Mouse (Mus musculus): ENCODE data around the gene Edc3.

Gene Edc3

DNA sequence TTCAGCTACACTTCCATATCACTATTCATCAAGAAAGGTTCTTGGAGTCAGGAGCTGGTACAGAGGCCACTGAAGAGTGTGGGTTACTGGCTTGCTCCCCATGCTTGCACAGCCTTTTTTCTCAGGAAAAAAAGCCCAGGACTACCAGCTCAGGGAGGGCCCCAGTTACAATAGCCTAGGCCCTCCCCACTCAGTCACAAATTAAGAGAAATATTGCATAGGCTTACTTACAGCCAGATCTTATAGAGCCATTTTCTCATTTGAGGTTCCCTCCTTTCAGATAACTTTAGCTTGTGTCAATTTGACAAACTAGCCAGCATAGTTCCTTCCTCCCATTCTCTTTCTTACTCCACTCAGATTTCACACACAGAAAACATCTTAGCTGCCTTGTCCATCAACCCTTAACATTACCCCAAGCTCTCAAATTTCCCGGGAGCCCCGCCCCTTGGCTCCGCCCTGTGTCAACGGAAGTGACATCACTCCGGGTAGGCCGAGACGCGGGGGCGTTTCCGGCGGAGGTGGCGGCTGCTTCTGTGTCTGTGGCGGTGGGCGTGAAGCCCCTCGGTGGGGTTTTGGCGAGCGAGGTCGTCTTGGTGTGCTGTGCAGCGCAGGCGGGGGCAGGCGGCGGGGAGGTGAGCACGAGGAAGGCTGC, at the start of gene Edc3:
Gene Edc3 (plus strand): TSS at position 473 of the 652 bp plus-strand sequence.
- peak; percentile 94 for DNase-seq (ENCODE audit: low spot score)

DNA sequence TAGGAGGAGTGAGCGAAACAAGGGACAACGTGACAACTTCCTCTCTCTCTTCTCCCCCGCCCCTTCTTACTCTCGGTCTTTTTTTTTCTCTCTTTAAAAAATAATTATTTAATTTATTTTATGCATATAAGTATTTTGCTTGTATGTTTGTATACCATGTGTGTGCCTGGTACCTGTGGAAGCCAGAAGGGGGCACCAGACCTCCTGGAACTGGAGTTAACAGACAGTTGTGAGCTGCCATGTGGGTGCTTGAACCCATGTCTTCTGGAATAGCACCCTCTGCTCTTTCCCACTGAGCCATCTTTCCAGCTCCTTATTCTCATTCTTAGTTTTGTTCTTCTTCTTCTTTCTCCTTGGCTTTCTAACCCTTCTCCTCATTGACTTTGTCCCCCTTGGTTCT, 49.4 kb upstream of the Edc3 start:
- no peak for DNase-seq (ENCODE audit: low spot score)

DNA sequence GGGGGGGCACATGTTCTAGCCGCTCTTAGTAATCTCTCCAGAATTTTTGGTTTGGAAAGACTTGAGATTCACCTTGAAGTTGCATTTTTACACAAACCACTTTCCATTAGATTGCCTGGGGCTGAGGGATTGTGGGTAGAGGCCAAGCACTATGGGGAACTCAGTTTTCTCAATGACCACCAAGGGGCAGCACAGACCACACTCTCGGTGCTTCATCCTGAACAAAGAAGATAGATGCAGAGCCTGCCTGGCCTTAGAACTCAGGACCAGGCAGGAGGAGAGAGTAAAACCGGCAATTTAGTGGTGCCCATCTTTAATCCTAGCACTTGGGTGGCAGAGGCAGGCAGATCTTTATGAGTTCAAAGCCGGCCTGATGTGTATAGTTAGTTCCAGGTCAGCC, 48.6 kb upstream of the Edc3 start:
- DNase-seq (ENCODE audit: low spot score) = peak; percentile 75

DNA sequence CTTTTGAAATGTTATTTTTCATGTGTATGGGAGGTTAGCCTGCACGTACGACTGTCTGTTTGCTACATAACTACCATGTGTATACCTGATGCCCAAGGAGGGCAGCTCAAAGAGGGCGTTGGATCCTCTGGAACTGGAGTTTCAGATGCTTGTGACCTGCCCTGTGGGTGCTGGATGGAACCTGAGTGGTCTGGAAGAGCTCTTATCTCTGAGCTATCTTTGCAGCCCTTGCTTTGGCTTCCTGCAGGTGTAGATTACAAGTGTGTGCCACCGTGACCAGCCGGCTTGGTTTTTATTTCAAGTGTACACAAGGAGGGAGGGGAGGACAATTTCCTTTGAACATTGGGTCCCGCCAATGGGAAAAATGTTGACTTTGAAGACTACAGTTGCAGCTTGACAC, 47.8 kb upstream of the Edc3 start:
- DNase-seq (ENCODE audit: low spot score) = no peak

DNA sequence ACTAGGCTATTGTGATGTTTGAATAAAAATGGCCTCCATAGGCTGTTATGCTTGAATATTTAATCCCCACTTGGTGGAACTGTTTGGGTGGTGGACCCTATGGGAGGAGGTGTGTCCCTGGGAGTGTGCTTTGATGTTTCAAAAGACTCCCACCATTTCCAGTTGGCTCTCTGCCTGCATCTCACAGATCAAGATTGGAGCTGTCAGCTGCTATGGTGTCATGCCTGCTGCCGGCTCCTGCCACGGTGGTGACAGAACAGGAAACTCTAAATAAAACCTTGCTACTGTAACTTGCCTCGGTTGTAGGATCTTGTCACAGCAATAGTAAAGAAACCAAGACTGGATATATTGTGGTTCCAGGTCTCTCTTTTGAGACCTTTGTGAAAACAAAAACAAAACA, 46.8 kb upstream of the Edc3 start:
- DNase-seq (ENCODE audit: low spot score) = no peak

DNA sequence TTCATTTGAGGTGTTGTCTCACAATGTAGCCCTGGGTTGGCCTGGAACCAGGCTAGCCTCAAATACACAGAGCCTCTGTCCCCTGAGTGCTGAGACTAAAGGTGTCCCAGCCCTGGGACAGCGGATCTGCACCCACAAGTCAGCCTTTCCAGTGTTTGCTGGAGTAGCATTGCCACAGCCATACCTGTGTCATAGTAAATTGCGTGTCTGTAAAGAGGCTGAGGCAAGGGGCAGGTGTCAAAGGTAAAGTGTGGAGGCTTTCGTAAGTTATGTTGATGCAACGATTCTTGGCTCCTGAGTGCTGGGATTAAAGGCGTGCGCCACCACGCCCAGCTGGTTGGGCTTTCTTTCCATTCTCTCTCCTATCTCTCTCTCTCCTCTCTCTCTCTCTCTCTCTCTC, 43.7 kb upstream of the Edc3 start:
- DNase-seq (ENCODE audit: low spot score) = no peak

DNA sequence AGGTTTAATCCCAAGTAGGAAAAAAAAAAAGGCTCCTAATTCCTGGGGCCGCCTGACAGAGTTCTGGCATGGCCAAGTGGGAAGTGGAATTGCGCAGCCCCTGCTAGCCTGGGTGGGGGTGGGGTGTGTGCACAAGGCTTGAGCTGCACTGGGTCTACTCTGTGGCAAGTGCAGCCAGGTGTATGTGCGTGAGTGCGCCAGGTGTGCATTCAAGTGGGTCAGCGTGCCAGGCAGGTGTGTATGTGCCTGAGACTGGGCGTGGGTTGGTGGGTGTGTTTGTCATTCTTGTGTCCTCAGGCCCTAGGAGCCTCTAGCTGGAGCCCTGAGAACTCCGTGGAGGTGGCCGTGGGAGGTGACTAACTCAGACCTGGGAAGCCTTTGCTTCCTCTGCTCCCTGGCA, 41.8 kb upstream of the Edc3 start:
- DNase-seq (ENCODE audit: low spot score) = no peak

DNA sequence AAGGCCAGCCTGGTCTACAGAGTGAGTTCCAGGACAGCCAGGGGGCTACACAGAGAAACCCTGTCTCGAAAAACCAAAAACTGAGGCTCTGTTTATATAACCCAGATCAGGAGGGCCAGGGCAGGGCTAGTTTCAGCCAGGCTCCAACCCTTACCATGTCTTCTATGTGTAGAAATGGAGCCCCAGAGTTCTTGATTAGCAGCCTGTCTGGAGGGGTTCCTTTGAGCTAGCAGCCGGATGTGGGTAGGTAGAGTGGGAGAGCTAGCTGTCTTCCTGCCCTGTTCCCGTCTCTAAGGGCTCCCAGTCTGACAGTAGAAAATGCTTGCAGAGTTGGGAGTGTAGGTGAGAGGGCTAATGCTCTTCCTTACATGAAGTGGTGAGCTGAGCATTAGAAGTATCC, 41.2 kb upstream of the Edc3 start:
- DNase-seq (ENCODE audit: low spot score) = no peak

DNA sequence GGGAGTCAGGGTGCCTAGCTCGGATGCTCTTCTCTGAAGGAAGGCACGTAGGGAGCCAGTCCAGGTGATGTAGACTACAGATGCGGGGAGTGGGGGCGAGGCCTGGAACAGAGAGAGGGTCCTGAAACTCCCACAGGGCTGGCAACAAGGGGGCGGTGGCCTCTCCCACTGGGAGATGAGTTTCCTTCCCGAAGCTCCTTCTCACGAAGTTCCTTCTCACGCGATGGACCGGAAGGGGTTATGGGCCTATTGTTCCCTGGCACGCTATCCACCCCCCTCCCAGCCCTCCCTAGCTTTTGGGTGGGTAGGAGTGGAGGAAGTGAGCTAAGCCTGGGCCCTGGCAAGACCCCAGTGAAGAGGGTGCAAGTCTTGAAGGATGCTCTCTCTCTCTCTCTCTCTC, 40.5 kb upstream of the Edc3 start:
- DNase-seq (ENCODE audit: low spot score) = no peak

DNA sequence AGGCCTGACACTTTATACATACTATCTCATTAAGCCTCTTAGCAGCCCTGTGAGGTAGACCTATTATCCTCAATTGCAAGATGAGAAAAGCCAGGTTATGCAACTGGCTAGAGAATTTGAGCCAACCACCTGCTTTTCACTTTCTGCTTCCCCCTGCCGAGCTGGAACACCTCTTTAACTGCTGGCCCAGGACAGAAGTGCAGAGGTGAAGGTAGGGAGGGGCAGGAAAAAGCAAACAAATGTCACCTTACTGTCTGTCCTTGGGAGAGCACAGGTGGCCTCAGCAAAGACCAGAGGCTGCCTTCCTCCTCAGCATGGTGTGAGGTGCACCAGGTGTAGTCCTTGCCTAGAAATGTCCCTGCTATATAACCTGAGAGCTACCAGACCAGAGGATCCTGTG, 40.1 kb upstream of the Edc3 start:
- no peak for DNase-seq (ENCODE audit: low spot score)

DNA sequence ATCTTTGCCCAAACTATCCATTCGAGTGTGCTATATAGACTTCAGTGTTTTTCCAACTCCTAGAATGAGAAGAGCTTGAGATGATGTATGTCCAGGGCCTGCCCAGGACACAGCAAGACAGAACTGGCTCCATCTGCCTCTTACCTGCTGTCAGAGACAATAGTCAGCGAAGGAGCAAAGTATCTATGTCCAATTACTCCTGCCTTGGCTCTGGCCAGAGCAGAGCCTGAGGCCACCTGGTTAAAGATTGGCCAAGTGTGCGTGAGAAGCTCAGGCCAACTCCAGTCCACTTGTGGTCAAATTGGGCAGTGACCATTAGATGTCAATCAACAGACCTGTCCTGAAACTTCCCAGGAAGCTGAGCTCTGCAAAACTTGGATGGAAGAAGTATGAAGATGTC, 38.8 kb upstream of the Edc3 start:
- no peak for DNase-seq (ENCODE audit: low spot score)

DNA sequence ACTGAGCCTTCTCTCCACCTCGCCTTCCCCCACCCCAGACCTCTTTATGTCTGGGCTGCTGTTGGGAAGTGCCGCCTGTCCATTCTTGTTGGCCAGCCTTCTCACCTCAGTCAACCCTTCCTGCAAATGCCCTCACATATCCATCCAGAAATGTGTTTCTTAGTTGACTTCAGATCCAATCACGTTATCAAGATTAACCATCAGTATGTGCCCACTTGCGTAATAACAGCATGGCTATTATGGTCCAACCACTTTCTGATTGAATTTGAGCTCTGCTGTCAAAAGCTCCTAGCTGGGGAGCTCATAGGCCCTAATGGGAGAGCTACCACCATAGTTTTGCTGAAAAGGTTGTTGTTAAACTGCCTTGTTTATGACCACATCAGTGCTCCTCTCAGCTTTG, 37.3 kb upstream of the Edc3 start:
- DNase-seq (ENCODE audit: low spot score) = no peak

DNA sequence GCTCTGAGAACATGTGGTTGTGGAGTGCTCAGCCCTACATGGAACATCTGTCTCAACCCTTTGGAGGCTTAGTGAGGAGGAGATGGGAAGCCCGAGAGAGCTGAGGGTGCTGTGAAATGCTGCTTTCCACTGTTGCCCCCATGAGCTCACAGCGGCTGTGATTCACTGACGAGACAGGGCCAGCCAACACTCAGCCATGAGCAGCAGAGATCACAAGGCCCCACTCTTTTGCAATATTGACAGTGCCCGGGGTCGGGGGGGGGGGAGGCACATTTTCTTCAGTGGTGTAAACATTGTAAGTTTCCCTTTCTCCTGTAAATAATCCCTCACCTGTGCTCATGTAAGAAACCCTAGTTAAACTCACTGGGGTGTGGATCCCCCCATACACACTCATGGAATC, 36.8 kb upstream of the Edc3 start:
- DNase-seq (ENCODE audit: low spot score) = no peak

DNA sequence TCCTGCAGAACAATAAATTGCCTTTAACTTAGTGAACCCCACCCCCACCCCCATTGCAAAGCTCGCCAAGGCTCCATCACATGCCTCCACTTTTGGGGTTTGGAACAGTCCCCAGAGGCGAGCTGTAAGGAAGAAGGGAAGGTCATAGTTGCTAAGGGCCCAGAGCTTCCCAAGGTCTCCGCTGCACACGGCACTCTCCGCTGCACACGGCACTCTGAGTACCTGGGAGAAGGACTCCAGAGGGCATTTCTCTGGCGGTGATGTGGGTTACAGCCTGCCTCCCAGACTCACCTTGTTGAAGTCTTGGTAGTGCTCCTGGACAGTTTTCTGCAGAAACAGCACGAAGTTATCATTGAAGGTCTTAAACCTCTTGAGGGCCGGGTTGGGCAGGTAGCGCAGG, 26.9 kb upstream of the Edc3 start:
- DNase-seq (ENCODE audit: low spot score) = no peak

DNA sequence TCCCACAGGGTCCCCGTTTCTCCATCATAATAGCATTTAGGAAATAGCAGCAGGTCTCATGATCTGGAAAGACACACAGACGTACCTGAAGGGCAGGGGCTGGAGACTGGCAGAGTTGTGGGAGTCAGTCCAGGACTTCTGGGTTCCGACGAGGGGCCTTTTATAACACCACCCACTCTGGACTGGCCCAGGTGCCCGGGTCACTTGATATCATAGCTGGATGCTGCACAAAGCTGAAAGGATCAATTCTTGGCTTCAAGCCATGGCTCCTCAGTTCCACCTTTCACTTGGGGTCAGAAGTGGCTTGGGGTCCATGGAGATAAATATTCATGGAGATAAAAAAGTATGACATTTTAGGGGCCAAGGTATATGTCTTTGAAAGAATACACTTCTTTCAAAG, 24.8 kb upstream of the Edc3 start, which contains the start of gene Cyp1a2:
Gene Cyp1a2 (minus strand): TSS at position 184 of the 400 bp plus-strand sequence.
- no peak for DNase-seq (ENCODE audit: low spot score)

DNA sequence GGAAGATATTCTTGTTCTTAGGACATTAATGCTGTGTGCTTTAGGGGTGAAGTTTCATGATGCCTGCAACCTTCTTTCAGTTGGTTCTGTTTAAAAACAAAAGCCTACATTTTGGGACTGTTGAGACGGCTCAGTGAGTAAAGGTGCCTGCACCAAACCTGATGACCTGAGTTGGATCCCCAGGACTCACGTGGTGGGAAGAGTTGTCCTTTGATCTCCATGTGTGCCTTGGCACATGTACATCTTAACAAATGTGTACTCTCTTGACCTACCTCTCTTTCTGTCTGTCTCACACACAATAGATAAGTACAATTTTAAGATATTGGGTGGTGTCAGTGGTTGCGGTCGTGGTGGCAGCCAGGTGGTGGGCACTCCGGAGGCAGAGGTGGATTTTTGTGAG, 22.3 kb upstream of the Edc3 start:
- DNase-seq (ENCODE audit: low spot score) = no peak

DNA sequence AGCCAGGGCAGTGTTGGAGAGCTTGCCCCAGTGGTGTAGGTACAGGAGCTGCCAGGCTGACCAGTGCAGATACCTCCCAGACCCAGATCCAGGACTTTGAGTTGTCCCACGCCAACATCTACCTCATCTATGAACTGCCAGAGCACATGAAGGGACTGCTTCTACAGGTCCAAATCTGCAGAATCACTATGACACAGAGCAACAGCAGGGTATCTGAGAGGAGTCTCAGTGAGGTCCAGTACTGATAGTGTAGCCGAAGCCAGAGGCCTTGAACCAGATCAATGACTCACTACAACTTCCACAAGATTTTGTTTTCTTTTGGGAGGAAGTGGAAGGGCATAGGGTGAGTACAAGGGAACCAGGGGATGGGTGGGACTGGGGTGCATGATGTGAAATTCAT, 20.6 kb upstream of the Edc3 start, which contains the start of gene Cyp1a1:
Gene Cyp1a1 (plus strand): TSS at position 178 of the 400 bp plus-strand sequence.
- DNase-seq (ENCODE audit: low spot score) = no peak

DNA sequence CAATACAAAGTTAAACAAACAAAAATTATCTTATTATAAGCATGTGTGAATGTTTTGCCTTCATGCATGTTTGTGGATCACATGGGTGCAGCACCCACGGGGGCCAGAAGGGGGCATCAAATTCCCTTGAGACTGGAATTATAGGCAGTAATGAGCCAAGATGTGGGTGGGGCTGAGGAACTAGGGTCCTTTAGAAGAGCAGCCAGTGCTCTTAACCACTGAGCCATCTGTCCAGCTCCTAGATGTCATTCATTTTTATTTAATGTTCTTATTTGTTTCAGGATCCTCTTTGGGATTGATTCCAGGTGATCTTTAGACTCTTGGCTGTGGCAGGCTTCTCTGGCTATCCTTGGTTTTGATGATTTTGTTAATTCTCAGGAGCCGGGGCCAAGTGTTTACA, 20.2 kb upstream of the Edc3 start:
- DNase-seq (ENCODE audit: low spot score) = peak; percentile 24

DNA sequence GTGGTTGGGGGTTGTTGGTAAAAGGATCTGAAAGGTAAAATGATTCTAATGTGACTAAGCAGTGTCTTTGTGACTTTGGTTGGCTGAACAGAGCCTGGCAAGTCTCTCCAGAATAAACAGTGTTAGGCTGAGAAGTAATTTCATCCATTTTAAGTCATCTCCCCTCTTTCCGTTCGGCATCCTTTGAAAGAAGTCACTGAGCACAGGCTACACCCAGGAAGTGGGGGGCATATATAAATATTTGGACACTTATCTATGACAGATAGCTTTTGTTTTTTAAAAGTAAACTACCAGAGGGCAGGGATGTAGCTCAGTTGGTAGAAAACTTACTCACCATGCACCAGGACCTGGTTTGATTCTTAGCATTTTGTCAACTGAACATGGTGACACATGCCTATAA, 19.7 kb upstream of the Edc3 start:
- DNase-seq (ENCODE audit: low spot score) = no peak

DNA sequence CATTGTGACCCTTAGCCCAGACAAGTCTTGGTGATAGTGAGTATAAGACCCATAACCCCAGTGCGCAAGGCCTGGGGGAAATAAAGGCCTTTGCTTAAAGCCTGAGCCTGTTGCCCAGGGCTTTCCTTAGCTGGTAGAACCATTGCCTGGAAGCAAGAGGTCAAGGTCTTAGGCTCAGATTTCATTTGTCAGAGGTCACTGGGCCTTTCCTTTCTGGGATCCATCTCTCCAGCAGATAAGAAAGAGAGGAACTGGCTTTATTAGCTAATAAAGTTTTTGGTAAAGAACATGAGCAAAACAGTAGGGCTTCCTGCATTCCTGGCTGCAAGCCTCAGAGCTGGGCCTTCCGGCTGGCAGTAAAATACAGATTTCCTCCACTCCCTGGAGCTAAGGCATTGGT, 14.2 kb upstream of the Edc3 start:
- no peak for DNase-seq (ENCODE audit: low spot score)

DNA sequence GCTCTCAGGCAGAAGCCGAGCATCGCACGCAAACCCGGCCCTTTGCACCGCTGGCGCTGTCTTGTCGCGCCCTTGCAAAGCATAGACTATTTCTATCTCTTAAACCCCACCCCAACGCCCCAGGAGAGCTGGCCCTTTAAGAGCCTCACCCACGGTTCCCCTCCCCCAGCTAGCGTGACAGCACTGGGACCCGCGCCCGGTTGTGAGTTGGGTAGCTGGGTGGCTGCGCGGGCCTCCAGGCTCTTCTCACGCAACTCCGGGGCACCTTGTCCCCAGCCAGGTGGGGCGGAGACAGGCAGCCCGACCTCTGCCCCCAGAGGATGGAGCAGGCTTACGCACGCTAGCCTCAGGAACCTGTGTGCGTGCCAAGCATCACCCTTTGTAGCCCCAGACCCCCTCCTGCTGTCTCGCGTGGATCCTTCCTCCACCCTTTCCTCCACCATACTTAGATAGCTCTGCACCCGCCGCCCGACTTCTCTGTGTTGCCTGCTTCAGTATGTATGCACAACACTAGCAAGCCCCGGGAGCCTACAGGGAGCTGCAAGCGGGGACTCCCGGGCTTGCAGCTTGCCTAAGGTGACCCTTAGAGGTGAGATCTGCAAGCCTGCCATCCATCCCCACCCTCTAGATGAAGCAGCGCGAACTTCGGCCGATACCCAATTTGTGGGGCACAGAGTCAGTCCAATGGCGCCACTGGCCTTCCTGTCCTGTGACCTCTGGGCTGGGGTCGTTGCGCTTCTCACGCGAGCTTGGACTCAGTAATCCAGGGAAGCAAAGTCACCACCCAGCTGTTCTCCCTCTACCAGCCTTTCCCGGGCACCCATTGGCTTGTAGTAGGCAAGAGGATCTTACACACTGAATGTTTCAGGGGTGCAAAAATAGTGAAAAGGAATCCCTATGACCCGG, 11.7 kb upstream of the Edc3 start:
- peak; percentile 44 for DNase-seq (ENCODE audit: low spot score)

DNA sequence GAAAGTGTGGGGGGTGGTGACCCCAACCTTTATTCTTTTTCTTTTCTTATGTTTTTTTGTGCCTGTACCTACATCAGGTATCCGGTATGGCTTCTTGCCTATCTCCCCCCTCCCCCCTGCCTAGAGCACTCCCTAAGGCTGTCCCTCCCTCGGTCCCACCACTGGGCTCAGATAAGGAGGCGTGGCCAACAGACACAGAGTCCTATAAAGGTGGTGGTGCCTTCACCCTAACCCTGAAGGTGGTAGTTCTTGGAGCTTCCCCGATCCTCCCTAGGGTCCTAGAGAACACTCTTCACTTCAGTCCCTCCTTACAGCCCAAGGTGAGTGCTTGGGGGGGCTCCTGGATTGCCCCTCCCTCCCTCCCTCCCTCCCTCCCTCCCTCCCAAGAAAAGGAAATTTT, 11.0 kb upstream of the Edc3 start:
- no peak for DNase-seq (ENCODE audit: low spot score)

DNA sequence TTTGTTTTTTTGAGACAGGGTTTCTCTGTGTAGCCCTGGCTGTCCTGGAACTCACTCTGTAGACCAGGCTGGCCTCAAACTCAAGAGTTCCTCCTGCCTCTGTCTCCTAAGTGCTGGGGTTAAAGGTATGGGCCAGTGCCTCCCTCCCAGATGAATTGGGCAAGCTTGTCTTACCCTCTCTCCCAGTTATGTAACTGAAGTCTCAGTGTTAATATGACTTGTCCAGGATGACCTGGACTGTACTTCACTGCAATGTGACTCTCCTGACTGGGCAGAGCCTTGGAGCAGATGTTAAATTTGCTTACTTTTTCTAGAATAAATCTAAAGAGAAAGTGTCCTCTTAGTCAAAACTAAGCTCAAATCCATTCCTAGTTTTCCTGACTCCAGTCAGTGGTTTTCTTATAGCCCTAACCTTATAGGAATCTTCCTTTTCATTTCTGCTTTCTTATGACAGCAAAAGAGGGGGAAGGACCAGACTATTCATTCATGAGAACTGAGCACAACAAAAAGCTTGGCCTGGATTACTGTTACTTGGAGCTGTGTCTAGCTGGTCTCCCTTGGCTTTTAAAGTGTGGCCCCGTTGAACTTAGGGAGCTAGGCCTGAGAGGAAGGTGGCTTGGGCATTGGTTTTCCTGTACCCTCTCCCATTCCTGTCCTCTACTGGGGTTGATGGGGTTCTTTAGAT, 9.7 kb upstream of the Edc3 start:
- DNase-seq (ENCODE audit: low spot score) = no peak
